Mouse (Mus musculus) liver, embryonic 14.5 days (tissue): ENCODE measurements around the gene Kiss1.

ENCODE experiments used
- CTCF ChIP-seq: IDR thresholded peaks from 2 replicates; pipeline ENCODE4 v1.5.1; 2016; ENCODE audit warnings: antibody characterized with exemption, low read depth, control low read depth
- EP300 ChIP-seq: IDR thresholded peaks from 2 replicates; pipeline ENCODE4 v1.6.1; 2016; ENCODE audit warnings: antibody characterized with exemption, low read depth

DNA sequence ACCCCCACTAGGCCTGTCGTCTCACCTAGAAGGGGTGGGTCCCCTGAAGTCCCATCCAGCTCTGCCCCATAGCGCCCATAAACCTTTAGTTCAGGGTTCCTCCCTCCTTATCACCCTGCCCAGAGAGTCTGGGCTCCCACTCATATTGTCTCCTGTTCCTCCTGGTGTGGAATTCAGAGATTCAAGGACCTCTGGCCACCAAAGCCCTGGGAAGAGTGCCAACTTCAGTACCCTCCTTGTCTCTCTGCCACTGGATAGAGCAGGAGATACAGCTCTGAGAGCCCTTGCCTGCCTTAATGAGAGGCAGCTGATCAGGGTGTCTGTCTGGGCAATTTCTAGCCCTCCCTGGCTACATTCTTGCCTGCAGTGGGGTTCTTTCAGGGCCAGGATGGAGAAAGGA is 43.2 kb downstream of the Kiss1 start:
- TF ChIP-seq EP300 (no peak), CTCF (no peak)
